Mouse (Mus musculus): Measurements from ENCODE around the gene Ddx4. TPM values are rescaled to one million over a fixed set of nuclear protein-coding genes. Genes with fewer than 3 reads are reported as not detected.
A peak's percentile ranks its signal among the peaks of the same experiment; 100 is the strongest.

The Ddx4 gene
- polyA plus RNA-seq (2017; shearing (Covaris generic)), result not detected

DNA sequence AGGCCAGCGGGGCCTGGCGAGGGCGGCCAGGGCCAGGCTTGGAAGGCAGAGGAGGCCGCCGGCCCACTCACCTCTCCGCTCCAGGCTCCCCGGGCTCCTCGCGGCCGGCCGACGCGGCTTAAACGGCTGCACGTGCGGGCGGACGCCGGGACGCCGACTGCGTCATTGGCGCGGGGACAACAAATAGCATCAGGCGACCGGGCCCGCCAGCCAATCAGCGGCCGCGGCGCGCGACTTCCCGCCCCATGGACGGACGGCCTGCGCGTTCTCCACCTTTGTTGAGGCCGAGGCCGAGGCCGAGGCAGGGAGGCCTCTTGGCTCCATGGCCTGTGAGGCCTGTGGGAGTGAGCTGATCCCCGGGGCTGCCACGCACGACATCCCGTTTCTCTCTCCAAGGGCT is at the start of gene Ddx4:
Gene Ddx4, minus strand, starts transcription at position 271 of the 400 bp plus-strand sequence.
- ATAC-seq, result no peak

DNA sequence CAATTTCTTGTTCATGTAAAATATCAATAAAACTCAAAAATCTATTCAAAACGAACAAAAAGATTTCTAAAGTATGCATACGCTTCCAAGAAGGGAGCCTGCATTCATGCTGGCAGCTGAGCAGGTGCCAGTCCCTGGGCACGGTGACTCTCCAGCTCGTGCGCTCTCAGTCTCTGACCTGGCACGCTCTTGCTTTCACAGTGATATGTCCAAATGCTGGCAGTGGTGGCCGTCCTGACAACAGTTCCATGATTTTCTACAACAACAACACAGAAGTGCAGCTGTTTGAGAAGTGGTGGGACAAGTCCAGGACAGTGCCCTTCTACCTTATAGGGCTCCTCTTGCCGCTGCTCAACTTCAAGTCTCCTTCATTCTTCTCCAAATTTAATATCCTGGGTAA is 49.0 kb upstream of the Ddx4 start:
- ATAC-seq, result no peak

DNA sequence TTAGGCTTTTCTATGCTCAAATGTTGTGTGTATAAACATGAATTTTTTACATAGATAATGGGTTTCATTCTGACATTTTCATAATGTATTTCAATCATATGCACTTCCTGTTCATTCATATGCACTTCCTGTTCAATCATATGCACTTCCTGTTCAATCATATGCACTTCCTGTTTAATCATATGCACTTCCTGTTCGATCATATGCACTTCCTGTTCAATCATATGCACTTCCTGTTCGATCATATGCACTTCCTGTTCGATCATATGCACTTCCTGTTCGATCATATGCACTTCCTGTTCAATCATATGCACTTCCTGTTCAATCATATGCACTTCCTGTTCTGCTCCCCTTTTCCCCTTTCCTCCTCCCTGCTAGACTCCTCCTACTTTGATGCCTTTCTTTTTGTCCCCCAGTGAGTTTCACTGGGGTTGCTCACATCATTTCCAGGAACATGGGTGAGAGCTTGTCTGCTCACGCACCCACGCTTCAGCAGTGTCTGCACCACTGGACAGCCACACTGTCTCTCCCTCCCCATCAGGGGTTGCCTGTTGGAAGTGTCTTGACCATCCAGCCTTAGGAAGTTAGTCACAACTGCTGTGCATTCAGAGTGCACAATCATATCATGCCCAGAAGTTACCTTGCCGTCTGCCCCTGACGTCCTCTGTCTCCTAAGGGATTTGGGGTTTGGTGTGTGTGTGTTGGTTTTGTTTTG is 43.4 kb upstream of the Ddx4 start:
- peak; percentile 43 for ATAC-seq

DNA sequence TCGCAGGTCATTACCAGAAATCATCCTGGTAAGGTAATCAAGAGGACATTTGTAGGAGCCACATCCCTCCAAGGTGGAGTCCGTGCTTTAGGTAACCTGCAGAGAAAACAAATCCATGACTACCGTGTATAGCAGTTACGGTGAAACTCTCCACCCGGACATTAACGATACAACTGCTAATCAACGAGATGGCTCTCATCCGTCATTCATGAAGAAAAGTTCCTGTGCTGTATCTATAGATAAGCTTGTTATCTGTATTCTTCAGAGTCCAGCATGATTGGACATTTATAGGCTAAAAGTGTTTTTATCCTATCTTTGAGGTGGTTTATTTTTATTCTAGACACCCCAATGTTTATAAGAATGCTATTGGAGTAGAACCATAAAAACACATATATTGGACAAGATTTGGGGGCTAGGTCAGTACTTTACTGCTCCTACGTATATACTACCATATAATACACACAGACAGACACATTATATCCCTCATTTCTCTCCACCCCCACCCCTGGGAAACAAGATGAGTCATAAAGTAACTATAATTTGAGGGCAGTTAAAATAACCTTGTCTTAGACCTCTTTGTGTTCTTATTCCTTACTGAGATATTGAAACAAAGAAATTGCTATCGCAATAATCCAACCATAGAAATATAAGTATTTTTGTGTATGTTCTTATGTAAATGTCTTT is 40.7 kb upstream of the Ddx4 start:
- ATAC-seq, result no peak

DNA sequence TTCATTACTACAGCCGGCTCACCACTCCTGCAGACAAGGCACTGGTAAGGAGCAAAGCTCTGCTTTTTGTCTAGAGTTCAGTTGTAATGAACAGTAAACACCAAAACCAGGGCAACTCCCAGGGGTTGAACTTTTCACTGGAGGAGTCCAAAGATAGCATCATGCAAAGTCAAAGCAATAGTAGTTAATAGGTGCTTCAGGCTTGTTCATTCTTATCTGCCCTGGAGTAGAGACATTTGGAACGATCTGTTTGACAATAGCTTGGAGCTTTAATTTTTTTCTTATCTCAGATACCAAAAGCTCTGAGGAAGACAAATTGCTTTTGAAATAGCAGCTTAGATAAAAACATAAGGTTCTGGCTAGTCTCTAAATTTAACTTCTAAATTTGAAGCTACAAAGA is 33.9 kb upstream of the Ddx4 start:
- ATAC-seq, result no peak

DNA sequence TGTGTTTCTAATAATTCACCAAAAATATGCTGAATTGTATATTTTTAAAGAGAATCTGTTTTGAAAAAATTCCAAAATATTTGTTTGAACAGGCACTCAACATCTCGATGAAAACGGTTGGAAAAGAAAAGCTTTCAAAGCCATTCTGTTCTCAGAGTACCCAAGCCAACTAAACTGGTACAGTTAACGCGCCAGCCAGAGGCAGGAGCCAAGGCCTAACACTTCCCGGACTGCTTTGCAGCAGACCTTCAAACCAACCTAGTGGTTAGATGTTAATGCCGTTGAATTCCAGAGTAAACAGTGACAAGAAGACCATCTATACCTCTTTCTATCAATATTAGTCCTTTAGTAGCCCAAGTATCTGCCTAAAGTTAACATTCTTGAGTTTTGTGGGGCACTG is 31.7 kb upstream of the Ddx4 start:
- no peak for ATAC-seq

DNA sequence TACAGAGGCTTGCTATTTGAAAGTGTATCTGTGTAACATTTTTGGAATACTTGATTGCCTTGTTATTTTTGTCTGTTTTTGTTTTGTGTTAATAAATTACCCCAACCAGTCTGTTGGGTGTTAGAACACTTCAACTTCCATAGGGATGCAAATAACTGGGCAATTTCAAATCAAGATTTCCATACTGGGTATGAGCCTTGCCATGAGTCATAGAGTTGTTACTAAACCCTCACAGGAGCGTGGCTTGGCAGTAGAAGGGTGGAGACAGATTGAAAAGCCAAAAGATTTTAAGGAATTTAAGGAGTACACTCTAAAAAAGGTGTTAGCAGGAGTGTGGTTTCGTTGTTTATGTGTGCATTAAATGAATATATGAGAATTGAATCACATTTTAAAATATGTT is 31.0 kb upstream of the Ddx4 start:
- ATAC-seq, result no peak

DNA sequence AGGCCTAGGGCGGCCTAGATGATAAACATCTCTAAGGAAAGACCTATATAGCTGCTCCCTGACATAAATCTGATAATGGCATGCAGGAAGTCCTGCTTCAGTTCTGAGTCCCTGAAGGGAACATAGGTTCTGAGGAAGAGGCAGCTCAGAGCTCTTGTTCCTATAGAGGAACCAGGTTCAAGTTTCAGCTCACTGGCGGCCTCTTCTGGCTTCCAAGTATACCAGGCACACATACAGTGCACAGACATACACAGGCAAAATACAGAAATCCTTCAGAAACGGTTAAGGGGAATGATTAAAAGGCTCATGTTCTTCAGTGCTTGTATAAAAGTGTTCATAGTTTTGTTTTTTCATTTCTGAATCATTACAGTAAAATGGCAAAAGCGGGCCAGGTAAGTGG is 25.9 kb upstream of the Ddx4 start:
- no peak for ATAC-seq

DNA sequence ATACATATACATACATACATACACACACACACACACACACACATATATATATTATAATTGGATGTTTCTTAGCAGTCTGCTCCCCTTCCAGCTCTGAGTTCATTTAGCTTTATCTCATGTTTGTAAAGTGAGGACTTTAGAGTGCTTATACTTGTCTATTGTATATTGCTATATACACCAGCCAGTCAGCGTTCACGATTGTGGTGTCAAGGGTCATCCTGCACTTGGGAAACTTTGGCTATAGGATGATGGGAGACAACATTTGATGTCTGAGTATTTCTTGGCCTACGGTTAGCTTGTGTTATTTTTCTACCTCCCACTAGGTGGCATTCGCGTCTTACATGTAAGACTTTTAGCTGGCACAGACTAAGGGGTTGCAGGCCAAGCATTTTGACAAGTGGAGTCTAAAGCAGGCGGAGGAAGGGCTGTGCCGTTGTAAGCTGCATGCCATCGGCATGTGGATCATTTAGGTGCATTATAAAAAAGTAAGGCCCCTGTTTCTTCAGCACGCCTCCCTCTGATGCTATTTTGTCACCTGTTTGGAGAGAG is 21.7 kb upstream of the Ddx4 start:
- ATAC-seq, result peak; percentile 95

DNA sequence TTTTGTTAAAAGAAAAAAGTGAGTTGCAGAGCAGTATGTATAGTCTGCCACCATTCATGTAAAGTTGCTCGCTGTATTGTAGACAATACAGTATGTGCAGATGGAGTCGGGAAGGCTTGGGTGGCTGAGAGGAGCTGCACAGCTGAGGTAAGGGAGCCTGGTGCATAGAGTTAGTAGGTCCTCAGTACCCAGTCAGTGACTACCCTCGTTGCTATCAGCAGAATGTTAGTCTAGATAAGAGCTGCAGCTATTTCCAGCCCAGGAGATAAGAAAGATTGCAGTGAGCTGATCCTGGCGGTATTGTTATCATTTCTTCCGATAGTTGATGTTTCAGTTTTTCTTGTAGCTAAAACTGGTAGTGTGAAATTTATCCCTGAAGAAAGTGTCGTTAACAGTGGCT is 20.5 kb upstream of the Ddx4 start:
- ATAC-seq, result no peak

DNA sequence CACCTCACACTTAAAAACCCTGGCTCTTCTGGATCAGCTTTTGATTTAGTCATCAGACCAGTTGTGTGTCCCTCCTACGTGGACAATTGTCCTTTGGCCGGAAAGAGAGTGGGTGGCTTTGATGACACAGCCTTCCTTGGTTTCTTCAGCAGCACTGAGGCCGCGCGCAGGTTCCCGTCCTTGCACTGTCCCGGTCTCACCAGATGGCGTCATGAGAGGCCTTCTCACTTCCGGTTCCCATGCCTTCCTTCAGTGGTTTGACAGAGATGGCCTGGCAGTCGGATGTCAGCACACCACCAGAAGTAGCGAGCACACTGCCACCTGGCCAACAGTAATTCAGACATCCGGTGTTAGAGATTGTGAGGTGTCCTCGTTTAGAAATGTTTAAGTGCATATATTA is 19.4 kb upstream of the Ddx4 start:
- ATAC-seq, result no peak

DNA sequence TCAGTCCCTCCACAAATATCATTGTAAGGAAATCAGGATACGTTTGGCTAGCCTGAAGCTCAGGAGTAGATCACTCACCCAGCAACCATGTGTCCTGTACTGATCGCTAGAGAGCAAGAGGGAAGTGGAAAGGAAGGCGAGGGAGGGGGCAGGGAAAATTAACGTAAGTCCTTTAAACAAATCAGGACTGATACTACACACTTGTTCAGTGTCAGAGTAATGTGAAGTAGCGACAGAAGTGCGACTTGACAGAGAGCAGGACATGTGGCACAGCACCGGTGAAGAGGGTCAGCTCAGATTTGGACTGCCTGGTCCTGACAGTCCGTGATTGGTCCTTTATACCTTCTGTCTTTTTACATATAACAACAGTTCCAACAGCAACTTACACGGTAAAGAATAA is 14.9 kb upstream of the Ddx4 start:
- no peak for ATAC-seq

DNA sequence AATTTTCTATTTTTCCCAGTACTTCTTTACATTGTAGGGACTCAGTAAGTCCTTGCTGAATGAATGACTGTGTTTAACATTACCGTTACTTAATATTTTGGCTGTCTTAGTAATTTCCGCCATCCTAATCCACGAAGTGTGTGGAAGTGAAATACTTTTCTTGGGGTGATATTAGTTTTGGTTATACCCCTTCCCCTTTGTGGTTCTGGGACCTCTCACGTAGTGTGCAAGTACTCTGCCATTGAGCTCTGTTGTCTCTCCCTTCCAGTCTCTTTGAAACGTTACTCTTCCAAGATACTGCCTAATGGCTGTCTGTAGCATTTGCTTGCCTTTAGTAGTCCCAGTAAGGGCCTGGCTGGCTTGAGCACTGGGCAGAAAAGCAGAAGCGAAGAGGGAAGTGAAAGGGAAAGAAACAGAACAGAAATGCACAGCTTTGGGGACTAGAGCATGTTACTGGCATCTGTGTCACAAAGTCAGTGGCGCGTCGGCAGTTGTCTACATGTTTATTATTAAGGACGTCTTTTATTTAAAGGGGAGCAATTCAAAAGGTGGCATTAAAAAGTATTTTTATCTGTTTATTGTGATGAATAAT is 14.3 kb upstream of the Ddx4 start:
- ATAC-seq, result no peak

DNA sequence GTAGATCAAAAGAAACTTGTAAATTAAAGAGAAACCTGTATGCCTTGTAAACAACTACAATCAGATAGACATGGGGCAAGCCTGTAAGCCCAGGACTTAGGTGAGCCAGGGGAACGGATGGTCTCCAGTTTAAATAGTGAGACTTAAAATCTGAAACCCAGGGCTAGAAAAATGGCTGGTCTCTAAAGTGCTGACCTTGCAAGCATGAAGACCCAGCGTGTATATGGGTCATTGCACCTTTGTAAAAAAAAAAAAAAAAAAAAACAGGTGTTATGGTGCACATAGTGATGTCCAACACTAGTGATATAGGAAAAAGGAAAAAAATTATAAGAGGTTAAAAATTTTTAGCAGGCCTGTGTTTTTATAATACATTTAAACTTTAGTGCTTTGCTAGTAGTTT is 9.4 kb upstream of the Ddx4 start:
- no peak for ATAC-seq

DNA sequence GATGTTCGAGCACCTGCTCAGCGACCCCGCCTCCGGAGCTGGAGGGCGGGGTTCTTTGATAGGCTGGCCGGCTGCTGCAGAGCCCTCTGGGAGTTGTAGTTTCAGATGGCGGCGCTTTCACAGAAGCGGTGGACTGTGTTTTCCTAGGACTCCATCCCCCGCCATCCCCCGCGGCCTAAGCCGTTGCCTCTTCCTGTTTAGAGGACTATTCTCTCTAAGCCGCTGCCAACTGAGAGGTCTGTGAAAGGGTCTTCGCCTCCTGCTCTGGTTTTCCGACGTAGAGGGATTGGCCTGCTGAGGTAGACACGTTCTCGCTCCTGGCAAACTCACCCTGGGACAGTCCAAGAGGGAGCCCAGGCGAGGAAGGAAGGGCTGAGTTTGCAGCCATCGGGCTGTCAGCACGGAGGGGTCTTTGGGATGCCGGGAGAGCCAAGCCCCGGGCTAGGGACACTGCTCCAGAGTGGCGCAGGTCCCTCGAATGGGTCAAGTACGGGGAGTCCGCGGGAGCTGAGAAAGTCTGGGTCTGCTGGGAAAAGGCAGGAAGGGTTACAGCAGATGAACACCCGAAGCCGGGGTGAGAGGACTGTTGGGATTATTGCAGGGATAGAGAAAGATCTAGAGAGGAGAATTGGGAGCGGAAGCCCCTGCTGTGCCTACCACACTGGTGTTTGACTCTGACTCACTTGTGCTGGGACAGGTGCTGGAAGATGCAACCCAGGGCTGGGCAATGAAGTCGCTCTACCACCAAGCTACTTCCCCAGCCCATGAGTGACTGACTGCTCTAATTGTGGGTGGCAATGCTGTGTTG is 8.5 kb upstream of the Ddx4 start, which contains the start of gene Slc38a9:
Gene Slc38a9, plus strand, starts transcription at position 178 of the 808 bp plus-strand sequence.
- ATAC-seq, result peak; percentile 99

DNA sequence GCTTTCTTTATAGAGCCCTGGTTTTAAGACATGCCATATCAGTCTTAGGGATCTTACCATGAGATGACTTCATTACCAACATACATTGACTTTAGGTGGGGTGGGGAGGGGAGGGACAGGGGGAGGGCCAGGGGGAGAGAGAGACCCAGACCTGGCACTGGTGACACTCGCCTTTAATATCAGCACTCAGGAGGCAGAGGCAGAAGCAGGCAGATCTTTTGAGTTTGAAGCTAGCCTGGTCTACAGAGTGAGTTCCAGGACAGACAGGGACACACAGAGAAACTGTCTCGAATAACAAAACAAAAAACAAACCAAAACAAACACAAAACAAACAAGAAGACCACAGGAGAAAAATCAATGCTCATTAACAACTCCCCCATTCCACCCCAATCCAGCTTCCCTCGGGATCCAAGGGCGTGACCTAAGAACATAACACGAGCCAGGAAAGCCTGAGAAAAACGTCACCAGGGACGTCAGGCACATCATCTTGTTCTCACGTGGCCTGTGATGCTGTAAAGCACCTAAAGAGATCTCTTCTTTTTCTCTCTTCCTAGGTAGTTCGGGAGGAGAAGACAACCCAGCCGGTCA is 7.8 kb upstream of the Ddx4 start:
- peak; percentile 2 for ATAC-seq

DNA sequence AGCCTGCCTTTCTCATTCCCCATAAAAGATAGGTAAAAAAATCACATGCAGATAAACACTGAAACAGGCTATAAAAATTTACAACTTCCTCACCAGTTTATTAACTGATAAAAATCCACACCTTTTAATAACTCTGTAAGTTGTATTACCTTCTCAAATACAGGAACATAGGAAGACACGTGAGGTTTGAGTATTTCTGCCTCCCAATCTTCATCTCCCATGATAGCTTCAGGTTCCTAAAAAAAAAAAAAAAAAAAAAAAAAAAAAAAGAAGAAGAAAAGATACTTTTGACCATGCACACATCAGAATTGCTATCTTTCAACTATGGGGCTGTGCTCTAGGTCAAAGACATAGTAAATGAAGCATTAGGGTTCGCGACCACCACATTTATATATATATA is 1.1 kb downstream of the Ddx4 start:
- ATAC-seq, result no peak

DNA sequence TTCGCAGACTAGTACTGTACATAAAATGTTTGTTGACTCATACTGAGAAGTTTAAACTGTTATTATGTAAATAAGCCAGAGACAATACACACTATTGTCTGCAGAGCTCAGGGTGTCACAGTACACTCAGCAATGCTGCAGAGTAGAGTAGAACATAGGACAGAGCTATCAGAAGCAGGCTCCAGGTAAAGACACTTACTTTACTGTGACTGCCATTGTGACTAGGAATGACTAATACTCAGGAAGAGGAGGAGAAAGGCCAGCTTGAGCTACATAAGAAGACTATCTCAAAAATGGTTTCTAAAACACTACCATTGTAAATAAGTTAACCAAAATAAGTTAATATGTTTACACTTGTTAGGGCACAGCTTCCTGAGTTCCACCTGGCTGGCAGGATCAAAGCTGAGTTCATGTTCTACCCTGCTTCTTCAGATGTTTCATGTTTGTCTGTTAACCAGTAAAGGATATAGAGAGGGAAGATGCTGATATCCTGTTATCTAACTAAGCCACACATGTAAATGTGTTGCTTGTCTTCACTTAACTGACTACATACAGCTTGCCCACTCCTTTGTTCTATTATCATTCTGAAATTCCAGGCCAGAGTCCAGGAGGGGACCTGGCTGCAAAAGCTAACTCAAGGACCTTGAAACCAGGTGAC is 6.6 kb downstream of the Ddx4 start:
- ATAC-seq, result no peak

DNA sequence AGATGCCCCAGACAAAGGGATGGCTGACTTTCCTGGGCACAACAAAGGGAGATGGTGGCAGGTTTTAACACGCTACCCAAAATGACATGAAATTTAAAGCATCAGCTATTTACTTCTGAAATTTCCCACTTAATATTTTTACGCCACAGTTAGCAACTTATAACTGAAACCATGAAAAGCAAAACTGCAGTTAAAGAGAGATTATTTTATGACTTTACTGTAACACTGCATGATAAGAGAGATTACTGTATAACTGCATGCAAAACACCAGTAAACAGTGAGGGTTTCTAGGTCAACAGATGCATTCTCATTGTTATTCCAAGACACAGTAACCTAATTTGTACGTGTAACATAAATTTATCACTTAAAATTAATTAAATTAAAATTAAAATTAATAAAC is 7.3 kb downstream of the Ddx4 start:
- ATAC-seq, result no peak

DNA sequence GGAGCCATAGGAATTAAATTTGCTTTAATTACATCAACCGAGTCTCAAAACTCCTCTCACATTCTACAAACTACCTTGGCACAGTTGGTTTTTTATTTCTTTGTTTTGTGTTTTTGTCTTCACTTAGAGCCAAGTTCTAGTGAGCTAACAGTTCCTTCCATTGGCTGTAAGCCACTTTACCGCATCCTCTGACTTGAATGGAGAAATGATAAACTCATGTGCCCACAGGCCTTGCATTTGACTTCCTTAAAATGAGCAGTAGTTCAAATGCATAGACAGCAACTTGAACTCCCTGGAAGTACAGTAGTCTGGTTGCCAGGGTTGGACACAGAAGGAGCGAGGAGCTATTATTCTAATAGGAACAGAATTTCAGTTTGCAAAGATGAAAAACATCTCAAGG is 9.4 kb downstream of the Ddx4 start:
- no peak for ATAC-seq

DNA sequence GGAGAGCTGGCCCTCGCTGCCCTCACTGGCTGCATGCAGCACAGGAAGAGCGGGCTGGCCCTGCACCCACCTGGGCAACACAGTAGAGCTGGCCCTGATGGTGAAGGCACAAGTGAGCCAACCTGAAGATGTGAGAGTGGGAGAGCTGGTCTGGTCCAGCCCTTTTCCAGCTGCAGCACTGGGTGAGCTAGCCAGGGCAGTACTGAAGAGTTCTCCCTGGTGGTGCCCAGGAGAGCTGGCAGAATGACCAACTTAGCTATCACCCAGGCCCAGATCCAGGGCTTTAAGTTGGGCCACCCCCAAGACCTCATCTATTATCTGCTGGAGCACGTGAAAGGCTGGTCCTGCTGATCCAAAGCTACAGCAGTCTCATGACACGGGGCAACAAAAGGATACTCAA is 13.2 kb downstream of the Ddx4 start:
- no peak for ATAC-seq

DNA sequence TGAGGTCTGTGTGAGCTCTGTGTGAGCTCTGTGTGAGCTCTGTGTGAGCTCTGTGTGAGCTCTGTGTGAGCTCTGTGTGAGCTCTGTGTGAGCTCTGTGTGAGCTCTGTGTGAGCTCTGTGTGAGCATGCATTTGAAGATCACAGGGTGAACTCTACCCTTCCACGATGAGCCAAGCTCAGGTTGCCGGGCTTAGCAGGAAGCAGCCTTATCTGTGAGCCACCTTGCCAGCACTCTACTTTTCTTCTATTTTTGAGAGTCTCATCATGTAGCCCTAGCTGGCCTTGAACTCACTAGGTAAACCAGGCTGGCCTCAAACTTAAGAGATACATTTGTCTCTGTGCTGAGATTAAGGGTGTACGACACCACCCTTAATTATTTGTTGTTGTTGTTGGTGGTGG is 15.8 kb downstream of the Ddx4 start:
- ATAC-seq, result no peak
